Mouse (Mus musculus): ENCODE results near the gene Prm1. TPM values are rescaled to one million over a fixed set of nuclear protein-coding genes. Genes with fewer than 3 reads are reported as not detected.

Prm1 gene
- polyA plus RNA-seq, 1 experiment = 1.8 TPM

DNA sequence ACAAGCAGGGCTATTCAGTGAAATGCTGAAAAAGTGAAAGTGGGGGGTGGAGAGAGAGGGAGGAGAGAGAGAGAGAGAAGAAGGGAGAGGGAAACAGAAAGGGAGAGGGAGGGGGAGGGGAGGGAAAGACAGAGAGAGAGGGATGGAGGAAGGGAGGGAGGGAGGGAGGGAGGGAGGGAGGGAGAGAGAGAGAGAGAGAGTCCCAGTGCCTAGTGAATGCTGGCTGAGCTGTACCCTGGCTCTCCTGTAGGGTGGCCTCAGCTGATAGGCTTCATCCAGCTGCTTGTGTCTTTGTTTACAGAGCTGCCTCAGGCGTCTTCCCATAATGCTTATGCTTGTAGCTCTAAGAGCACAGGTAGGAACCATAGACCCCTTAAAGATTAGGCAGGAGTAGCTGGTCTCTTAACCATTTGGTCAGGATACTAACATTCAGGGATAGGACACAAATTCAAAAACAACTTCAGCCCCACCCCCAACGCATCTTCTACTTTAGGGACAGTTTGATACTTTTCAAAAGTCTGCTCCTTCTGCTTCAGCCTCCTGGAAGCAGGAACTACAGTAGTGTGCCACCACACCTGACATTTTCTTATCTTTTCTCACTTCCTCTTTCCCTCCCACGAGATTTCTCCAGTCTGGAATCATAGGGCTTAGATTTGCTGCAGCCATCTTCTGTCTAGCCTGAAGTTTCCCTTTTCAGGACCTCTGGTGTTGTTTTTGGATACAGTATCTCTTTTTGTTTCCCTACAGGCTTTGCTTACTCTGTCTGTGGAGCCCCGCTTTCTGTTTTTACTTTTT, 34.9 kb downstream of the Prm1 start:
- H3K27me3 ChIP-seq (replicated peaks; ENCODE audit: control insufficient read depth, insufficient read depth, low read length) = no peaks in the 10 kb centered on the region
- no peaks in the 10 kb centered on the region for H3K4me1 ChIP-seq (ENCODE audit: control insufficient read depth, insufficient read depth, low read length)
- no peak overlapping the region for H3K27ac ChIP-seq (ENCODE audit: insufficient read depth, low read depth, low read length)
- H3K4me3 ChIP-seq (ENCODE audit: insufficient read depth, low read depth, low read length) = no peak overlapping the region
- no peaks in the 10 kb centered on the region for H3K36me3 ChIP-seq (ENCODE audit: control insufficient read depth, insufficient read depth, low read length)
- no peak for DNase-seq
- TF ChIP-seq CTCF (conservative IDR thresholded peaks at IDR 0.05; ENCODE audit: insufficient read depth, insufficient read length, low read depth, low read length) (no peak), POLR2A (IDR thresholded peaks at IDR 0.05; ENCODE audit: low read depth, low read length) (no peak)
- 59% methylated on average over 4 of the region's 4 CpGs for WGBS

GRCm38 (mm10) chr16:10769661-10770060, 36.0 kb downstream of the Prm1 start:
- Histone ChIP-seq H3K4me1 (ENCODE audit: control insufficient read depth, insufficient read depth, low read length) (no peaks in the 10 kb centered on the region), H3K4me3 (ENCODE audit: insufficient read depth, low read depth, low read length) (no peak overlapping the region), H3K27ac (ENCODE audit: insufficient read depth, low read depth, low read length) (no peak overlapping the region), H3K27me3 (replicated peaks; ENCODE audit: control insufficient read depth, insufficient read depth, low read length) (no peaks in the 10 kb centered on the region), H3K36me3 (ENCODE audit: control insufficient read depth, insufficient read depth, low read length) (no peaks in the 10 kb centered on the region)
- TF ChIP-seq POLR2A (IDR thresholded peaks at IDR 0.05; ENCODE audit: low read depth, low read length) = no peak
- WGBS = 69% methylated on average over 2 of the region's 2 CpGs
- no peak for DNase-seq

- Histone ChIP-seq H3K4me3 (ENCODE audit: insufficient read depth, low read depth, low read length) (no peak overlapping the region), H3K27me3 (replicated peaks; ENCODE audit: control insufficient read depth, insufficient read depth, low read length) (no peaks in the 10 kb centered on the region), H3K36me3 (ENCODE audit: control insufficient read depth, insufficient read depth, low read length) (no peaks in the 10 kb centered on the region), H3K4me1 (ENCODE audit: control insufficient read depth, insufficient read depth, low read length) (no peaks in the 10 kb centered on the region), H3K27ac (ENCODE audit: insufficient read depth, low read depth, low read length) (no peak overlapping the region)
- TF ChIP-seq CTCF (conservative IDR thresholded peaks at IDR 0.05; ENCODE audit: insufficient read depth, insufficient read length, low read depth, low read length) (no peak), POLR2A (IDR thresholded peaks at IDR 0.05; ENCODE audit: low read depth, low read length) (no peak)
- peak; percentile 14 for DNase-seq
- 44% methylated on average over 9 of the region's 9 CpGs for WGBS
These were observed 36.8 kb downstream of the Prm1 start for GRCm38 (mm10) chr16:10768821-10769220.

GRCm38 (mm10) chr16:10767158-10767557, 38.5 kb downstream of the Prm1 start:
- no peak overlapping the region for H3K4me3 ChIP-seq (ENCODE audit: insufficient read depth, low read depth, low read length)
- TF ChIP-seq CTCF (conservative IDR thresholded peaks at IDR 0.05; ENCODE audit: insufficient read depth, insufficient read length, low read depth, low read length) = peak; percentile 82
- no peak for TF ChIP-seq POLR2A (IDR thresholded peaks at IDR 0.05; ENCODE audit: low read depth, low read length)
- no peak overlapping the region for H3K27ac ChIP-seq (ENCODE audit: insufficient read depth, low read depth, low read length)
- no peaks in the 10 kb centered on the region for H3K36me3 ChIP-seq (ENCODE audit: control insufficient read depth, insufficient read depth, low read length)
- 31% methylated on average over 4 of the region's 4 CpGs for WGBS
- no peaks in the 10 kb centered on the region for H3K4me1 ChIP-seq (ENCODE audit: control insufficient read depth, insufficient read depth, low read length)
- H3K27me3 ChIP-seq (replicated peaks; ENCODE audit: control insufficient read depth, insufficient read depth, low read length) = no peaks in the 10 kb centered on the region
- DNase-seq = peak; percentile 83

GRCm38 (mm10) chr16:10764323-10764722, 41.3 kb downstream of the Prm1 start:
- no peak for TF ChIP-seq CTCF (conservative IDR thresholded peaks at IDR 0.05; ENCODE audit: insufficient read depth, insufficient read length, low read depth, low read length)
- TF ChIP-seq POLR2A (IDR thresholded peaks at IDR 0.05; ENCODE audit: low read depth, low read length) = no peak
- Histone ChIP-seq H3K27me3 (replicated peaks; ENCODE audit: control insufficient read depth, insufficient read depth, low read length) (no peaks in the 10 kb centered on the region), H3K4me1 (ENCODE audit: control insufficient read depth, insufficient read depth, low read length) (no peaks in the 10 kb centered on the region), H3K27ac (ENCODE audit: insufficient read depth, low read depth, low read length) (no peak overlapping the region), H3K36me3 (ENCODE audit: control insufficient read depth, insufficient read depth, low read length) (no peaks in the 10 kb centered on the region), H3K4me3 (ENCODE audit: insufficient read depth, low read depth, low read length) (no peak overlapping the region)
- DNase-seq = peak; percentile 28
- WGBS = 36% methylated on average over 2 of the region's 2 CpGs

DNA sequence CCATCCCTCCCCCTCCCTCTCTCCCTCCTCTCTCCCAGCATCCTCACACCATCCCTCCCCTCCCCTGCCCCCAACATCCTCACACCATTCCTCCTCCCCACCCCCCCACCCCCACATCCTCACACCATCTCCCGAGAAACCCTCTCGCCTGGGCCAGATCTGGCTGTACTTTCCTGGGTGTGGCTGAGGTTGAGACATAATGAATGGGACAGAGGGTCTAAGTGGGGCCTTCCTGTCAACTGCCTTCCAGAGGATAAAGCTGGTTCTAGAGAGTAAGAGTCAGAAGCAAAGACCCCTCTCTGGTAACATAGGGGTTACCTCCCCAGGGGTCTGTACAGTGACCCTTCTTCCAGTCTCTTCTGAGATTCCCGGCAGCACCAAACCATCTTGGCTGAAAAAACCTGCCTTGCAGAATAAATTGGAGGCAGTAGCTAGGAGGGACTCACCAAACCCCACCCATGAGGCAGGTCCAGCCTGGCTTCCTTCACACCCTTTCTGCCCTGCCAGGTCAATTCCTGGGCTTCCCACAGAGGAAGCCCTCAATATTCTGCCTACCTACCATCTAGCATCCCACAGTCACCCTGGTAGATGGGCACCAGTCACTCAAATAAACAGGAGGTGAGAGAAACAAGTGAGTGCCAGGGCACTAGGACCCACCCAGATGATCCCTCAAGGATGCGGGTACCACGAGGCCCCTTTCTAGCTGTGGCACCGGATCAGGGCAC, 41.9 kb downstream of the Prm1 start:
- Histone ChIP-seq H3K4me1 (ENCODE audit: control insufficient read depth, insufficient read depth, low read length) (no peaks in the 10 kb centered on the region), H3K27me3 (replicated peaks; ENCODE audit: control insufficient read depth, insufficient read depth, low read length) (no peaks in the 10 kb centered on the region), H3K36me3 (ENCODE audit: control insufficient read depth, insufficient read depth, low read length) (no peaks in the 10 kb centered on the region), H3K4me3 (ENCODE audit: insufficient read depth, low read depth, low read length) (no peak overlapping the region), H3K27ac (ENCODE audit: insufficient read depth, low read depth, low read length) (no peak overlapping the region)
- WGBS = 64% methylated on average over 6 of the region's 6 CpGs
- TF ChIP-seq CTCF (conservative IDR thresholded peaks at IDR 0.05; ENCODE audit: insufficient read depth, insufficient read length, low read depth, low read length) = no peak
- TF ChIP-seq POLR2A (IDR thresholded peaks at IDR 0.05; ENCODE audit: low read depth, low read length) = no peak
- no peak for DNase-seq

- H3K4me1 ChIP-seq (ENCODE audit: control insufficient read depth, insufficient read depth, low read length) = no peaks in the 10 kb centered on the region
- TF ChIP-seq POLR2A (IDR thresholded peaks at IDR 0.05; ENCODE audit: low read depth, low read length) = no peak
- TF ChIP-seq CTCF (conservative IDR thresholded peaks at IDR 0.05; ENCODE audit: insufficient read depth, insufficient read length, low read depth, low read length) = no peak
- no peaks in the 10 kb centered on the region for H3K36me3 ChIP-seq (ENCODE audit: control insufficient read depth, insufficient read depth, low read length)
- 71% methylated on average over 5 of the region's 5 CpGs for WGBS
- H3K4me3 ChIP-seq (ENCODE audit: insufficient read depth, low read depth, low read length) = no peak overlapping the region
- H3K27me3 ChIP-seq (replicated peaks; ENCODE audit: control insufficient read depth, insufficient read depth, low read length) = no peaks in the 10 kb centered on the region
- H3K27ac ChIP-seq (ENCODE audit: insufficient read depth, low read depth, low read length) = no peak overlapping the region
- DNase-seq = no peak
These were observed 43.0 kb downstream of the Prm1 start for GRCm38 (mm10) chr16:10762569-10763180.
